Mouse (Mus musculus) heart, postnatal 14 days (tissue): ENCODE measurements around the gene Cadm4. TPM values are rescaled to one million over a fixed set of nuclear protein-coding genes. Genes with fewer than 3 reads are reported as not detected.
A peak's percentile ranks its signal among the peaks of the same experiment; 100 is the strongest.
"Not testable (repeated sequence)": the region's sequence is repeated elsewhere in the genome, so short reads cannot be mapped to it uniquely, and the experiment has no call there.

Experiments used
- DNase-seq, 2 experiments: peaks; one replicate each; pipeline ENCODE4 v3.0.0; 2021 to 2022
- intact Hi-C: fragments of 180-260 bp; cut with DNase I; formaldehyde crosslinking; loops from one replicate; pipeline ENCODE4 v1.15.1; 2025
- total RNA-seq, 2 experiments: library from RNA; stranded (reverse); gene quantifications; 2 replicates each; pipeline ENCODE4 v1.2.3; 2021

Gene Cadm4
- total RNA-seq, 2 experiments from 2014 or later = 14.3 to 14.7 TPM

- no peak for DNase-seq
- intact Hi-C loops = no loop called here
Observed at GRCm38 (mm10) chr7:24486654-24487130, 4.9 kb downstream of the Cadm4 start.

DNA sequence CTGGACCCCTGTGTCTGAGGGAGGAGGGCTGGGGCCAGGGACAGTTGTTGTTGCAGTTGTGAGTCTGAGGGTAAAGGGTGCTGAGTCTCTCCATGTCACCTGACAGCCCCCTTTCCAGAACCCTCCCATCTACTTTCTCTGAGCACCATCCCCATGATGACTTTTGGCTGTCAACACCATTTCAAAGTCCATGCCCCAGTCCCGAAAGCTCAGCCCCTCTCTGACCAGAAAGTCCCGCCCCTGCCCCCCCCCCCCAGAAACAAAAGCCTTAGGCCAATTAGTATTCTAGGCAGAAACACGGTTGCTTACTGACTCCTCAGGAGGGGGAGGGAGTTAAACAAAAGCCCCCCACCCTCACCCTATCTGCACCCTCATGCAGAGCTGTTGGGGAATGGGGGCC is 5.6 kb downstream of the Cadm4 start:
- intact Hi-C loops = no loop called here
- no peak for DNase-seq

GRCm38 (mm10) chr7:24488303-24488702 is 6.5 kb downstream of the Cadm4 start:
- intact Hi-C loops = no loop called here
- no peak for DNase-seq

DNA sequence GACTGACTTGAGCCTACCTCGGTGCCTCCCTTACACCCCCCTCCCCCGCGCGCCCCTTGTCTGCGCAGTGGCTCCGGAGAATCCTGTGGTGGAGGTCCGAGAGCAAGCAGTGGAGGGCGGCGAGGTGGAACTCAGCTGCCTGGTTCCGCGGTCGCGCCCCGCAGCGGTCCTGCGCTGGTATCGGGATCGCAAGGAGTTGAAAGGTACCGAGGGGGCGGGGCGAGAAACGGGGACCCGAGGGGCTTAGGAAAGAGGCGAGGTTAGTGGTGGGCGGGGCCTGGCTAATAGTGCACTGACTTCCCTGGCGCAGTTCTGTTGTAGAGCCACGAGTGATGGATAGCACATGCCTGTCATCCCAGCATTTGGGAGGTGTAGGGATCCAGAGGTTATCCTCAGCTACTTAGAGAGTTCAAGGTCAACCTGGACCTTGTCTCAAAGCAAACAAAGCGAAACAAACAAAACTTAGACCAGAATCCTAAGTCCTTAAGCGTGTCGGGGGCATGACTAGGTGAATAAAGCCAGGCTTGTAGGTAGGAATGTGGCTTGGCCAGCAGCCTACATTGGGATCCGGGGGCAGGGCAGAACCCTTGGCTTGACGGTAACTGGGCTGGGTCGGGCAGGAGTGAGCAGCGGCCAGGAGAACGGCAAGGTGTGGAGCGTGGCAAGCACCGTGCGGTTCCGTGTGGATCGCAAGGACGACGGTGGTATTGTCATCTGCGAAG is 18.2 kb downstream of the Cadm4 start:
- peak in 1 of 2 experiments; percentile 20 for DNase-seq
- intact Hi-C loops = no loop called here

DNA sequence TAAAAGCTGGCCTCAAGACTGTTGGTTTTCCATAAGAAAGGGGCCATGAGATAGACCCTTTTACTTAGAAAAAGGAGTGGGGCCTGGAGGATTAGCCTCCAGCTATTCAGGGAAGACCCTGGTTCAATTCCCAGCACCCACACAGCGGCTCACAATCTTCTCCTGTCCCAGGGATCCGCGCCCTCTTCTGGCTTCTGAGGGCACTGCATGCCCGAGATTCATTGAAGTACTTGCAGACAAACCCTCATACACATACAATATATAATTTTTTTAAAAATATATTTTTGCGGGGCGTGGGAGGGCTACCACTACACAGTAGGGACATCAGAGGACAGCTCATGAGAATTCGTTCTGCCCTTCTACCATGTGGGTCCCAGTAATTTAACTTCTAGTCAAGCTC is 19.1 kb downstream of the Cadm4 start:
- DNase-seq = peak in 1 of 2 experiments; percentile 52
- intact Hi-C loops = no loop called here

GRCm38 (mm10) chr7:24501492-24501891 is 19.7 kb downstream of the Cadm4 start:
- intact Hi-C loops = no loop called here
- DNase-seq = peak; percentile 24 to 37

GRCm38 (mm10) chr7:24504004-24504403 is 22.2 kb downstream of the Cadm4 start:
- no peak for DNase-seq
- intact Hi-C loops = no loop called here

GRCm38 (mm10) chr7:24504868-24505267 is 23.0 kb downstream of the Cadm4 start:
- DNase-seq = no peak
- intact Hi-C loops = loop anchor here (5.0 kb wide), 1 partner anchor 33 kb away; no protein-coding TSS in a partner anchor

DNA sequence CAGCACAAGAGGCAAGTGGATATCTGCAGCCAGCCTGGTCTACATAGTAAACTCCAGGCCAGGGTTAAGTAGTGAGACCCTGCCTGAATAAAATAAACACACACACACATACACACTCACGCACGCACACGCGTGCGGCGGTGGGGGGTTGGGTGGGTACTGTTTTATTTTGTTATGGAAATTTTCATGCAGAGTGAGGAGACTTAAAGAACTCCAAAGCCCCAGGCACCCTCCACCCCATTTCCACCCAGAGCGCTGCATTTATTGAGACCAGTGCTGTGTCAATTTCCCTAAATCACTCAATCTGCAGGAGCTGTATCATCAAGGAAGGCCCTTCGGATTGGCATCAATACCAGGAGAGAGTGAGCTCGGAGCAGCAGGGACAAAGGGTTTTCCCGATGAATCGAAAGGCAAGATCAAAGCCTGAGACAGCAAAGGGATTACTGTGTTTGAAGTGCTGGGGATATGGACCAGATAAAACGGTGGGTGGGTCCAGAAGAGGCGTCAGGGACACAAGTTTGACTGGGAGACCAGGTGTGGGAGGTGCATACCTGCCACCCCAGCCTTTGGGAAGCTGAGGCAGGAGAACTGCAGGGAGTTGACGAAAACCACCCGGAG is 23.7 kb downstream of the Cadm4 start:
- no peak for DNase-seq
- intact Hi-C loops = loop anchor here (5.0 kb wide), 1 partner anchor 33 kb away; no protein-coding TSS in a partner anchor

DNA sequence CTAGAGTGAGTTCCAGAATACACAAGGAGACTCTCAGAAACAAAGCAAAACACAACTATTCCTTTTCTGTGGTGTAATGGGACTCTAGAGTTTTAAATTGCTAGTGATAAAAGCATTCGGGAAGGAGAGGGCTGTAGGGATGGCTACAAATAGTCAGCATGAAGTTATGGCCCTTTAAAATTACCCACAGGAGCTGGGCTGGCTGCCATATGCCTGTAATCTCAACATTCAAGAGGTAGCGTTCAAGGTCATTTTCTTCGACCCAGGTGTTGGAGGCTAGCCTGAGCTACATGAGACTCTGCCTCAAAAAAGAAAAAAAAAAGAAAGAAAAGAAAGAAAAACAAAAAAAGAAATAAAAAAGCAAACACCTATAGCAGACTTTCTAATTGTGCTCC is 24.2 kb downstream of the Cadm4 start:
- peak; percentile 23 to 41 for DNase-seq
- intact Hi-C loops = loop anchor here (5.0 kb wide), 1 partner anchor 34 kb away; no protein-coding TSS in a partner anchor

- peak; percentile 25 to 74 for DNase-seq
- intact Hi-C loops = loop anchor here (5.0 kb wide), 1 partner anchor 34 kb away; no protein-coding TSS in a partner anchor
Observed at GRCm38 (mm10) chr7:24506476-24506837, 24.6 kb downstream of the Cadm4 start.

DNA sequence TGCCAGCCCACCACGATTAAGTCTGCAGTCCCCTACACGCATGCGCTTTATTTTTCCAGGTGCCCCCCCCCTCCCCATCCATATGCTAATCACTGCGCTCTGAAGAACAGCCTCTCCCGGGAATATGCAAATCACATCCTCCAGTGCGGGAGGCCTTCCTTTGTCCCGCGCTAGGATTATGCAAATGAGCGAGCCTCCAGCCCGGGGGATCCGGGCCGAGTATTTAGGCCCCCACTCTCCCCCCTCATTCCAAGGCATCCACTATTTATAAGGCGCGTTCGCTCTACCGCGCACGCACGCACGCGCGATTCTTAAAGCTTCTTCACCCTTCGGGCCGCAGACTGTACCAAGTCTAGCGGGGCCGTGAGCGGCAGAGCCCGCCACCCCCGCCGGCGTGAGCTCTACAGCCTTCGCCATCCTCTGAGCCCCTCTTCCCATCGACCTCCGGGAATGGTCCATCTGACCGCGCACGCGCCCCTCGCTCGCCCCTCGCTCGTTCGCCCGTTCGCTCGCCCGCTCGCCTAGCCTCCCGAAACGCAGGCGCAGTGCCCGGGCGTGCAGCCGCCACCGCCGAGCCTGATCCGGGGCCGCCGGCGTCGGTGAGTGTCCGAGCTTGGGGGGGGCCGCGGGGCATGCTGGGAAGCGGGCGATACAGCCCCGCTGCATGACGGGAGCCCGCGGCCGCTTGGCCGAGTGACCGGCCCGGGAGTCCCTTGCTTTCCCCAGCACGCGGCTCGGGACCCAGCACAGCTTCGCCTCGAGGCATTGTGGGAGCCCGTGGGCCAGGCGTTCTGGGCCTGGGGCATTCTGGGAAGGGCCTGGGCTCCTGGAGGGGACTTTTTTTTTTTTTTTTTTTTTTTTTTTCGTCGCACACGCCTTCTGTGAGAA is 25.3 kb downstream of the Cadm4 start, which contains the start of gene Zfp428:
Gene Zfp428, plus strand, starts transcription at position 169 of the 888 bp plus-strand sequence.
- DNase-seq = peak; percentile 91
- intact Hi-C loops = loop anchor here (1.0 to 5.0 kb wide), 2 partner anchors 23 to 35 kb away; partner anchors contain the start of gene Irgq

- intact Hi-C loops = loop anchor here (1.0 to 5.0 kb wide), 2 partner anchors 23 to 35 kb away; partner anchors contain the start of gene Irgq
Observed at GRCm38 (mm10) chr7:24507726-24508114, 25.9 kb downstream of the Cadm4 start.

GRCm38 (mm10) chr7:24512355-24512754 is 30.5 kb downstream of the Cadm4 start, which contains the start of gene AC161166.1:
TSS of gene AC161166.1 (minus strand) at chr7:24512455.
- intact Hi-C loops = no loop called here
- DNase-seq = no peak

More at GRCm38 (mm10) chr7:24507726-24508114, 25.9 kb downstream of the Cadm4 start:
- DNase-seq = no peak

DNA sequence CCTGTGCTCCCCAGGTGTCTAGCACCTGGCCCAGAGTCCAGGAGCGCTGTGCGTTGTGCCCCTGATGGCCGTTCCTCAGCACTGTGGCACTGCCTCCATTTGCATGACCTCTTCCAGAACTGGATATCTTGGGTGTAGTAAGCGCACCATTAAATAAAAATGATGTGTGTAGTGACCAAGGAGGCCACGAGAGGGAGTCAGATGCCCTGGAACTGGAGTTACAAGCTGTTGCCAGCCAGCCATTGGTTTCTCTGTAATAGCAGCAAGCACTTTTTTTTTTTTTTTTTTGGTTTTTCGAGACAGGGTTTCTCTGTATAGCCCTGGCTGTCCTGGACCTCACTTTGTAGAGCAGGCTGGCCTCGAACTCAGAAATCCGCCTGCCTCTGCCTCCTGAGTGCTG is 34.5 kb downstream of the Cadm4 start:
- DNase-seq, intact Hi-C loops: not testable (repeated sequence)

DNA sequence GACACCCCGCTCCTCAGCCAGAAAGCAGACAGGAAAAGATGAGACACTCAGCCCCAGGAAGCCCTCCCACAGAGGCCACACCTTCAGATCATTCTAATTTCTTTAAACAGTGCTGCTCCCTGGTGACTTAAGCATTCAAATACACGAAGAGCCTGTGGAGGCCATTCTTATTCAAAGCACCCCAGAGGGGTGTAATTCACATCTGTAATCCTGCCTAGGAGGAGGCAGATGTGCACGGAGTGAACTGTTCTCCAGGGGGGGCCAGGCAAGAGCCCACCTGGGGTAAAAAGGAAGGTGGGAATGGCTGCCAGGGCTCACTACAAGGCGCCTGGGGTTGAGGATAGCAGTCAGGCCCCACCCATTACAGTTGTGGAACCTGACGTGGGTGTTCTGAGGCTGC is 35.3 kb downstream of the Cadm4 start:
- DNase-seq = no peak
- intact Hi-C loops = no loop called here

- no peak for DNase-seq
- intact Hi-C loops = no loop called here
Observed at GRCm38 (mm10) chr7:24517654-24518053, 35.8 kb downstream of the Cadm4 start.

- intact Hi-C loops = no loop called here
- DNase-seq = no peak
Observed at GRCm38 (mm10) chr7:24519130-24519529, 37.3 kb downstream of the Cadm4 start.

DNA sequence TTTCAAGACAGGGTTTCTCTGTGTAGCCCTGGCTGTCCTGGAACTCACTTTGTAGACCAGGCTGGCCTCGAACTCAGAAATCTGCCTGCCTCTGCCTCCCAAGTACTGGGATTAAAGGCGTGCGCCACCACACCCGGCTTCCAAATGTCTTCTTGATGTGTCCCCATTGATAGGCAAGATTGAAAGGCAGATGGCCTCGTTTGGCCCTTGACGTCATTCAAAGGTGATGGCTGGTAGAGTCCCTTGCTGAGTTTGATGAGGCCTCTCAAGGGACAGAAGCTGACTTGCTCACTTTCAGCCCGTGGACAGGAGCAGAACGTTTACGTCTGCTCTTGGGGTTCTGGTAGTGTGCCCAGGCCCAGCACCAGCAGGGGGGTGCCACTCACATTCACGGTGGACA is 38.2 kb downstream of the Cadm4 start:
- DNase-seq, intact Hi-C loops: not testable (repeated sequence)

- no peak for DNase-seq
- intact Hi-C loops = no loop called here
Observed at GRCm38 (mm10) chr7:24522805-24523204, 41.0 kb downstream of the Cadm4 start.
